Mouse (Mus musculus) stomach, embryonic 14.5 days (tissue): ENCODE results near the gene Rims4. TPM values are rescaled to one million over a fixed set of nuclear protein-coding genes. Genes with fewer than 3 reads are reported as not detected.

Source experiments
- ATAC-seq: fragments of 200-750 bp; cut with Nextera tagmentation; 2 replicates; pipeline ENCODE4 v1.8.0; 2017; ENCODE audit warnings: low read depth, moderate TSS enrichment; ENCODE audit not compliant: insufficient number of reproducible peaks, insufficient read depth, low FRiP score
- H3K27ac ChIP-seq: fragments of 300-500 bp; sonication (generic); 2 replicates; pipeline ENCODE4 v1.5.1; 2014; ENCODE audit warnings: mild to moderate bottlenecking, low read length, moderate library complexity, mixed read lengths
- H3K27me3 ChIP-seq: fragments of 300-500 bp; sonication (generic); 2 replicates; pipeline ENCODE4 v1.6.1; 2014; ENCODE audit warnings: low read length, control low read depth, mixed read lengths; ENCODE audit not compliant: control insufficient read depth, insufficient read depth
- H3K36me3 ChIP-seq: fragments of 300-500 bp; sonication (generic); 2 replicates; pipeline ENCODE4 v1.6.1; 2014; ENCODE audit warnings: mild to moderate bottlenecking, control low read depth, low read length, moderate library complexity, mixed read lengths; ENCODE audit not compliant: control insufficient read depth, insufficient read depth
- H3K4me1 ChIP-seq: fragments of 300-500 bp; sonication (generic); 2 replicates; pipeline ENCODE4 v1.6.1; 2014; ENCODE audit warnings: low read length, control low read depth, mixed read lengths; ENCODE audit not compliant: control insufficient read depth, insufficient read depth
- H3K4me2 ChIP-seq: fragments of 300-500 bp; sonication (generic); replicated peaks from 2 replicates; pipeline ENCODE4 v1.6.1; 2014; ENCODE audit warnings: low read depth, low read length, control low read depth
- H3K4me3 ChIP-seq: fragments of 300-500 bp; sonication (generic); 2 replicates; pipeline ENCODE4 v1.5.1; 2014; ENCODE audit warnings: low read depth, low read length, control low read depth
- H3K9ac ChIP-seq: fragments of 300-500 bp; sonication (generic); replicated peaks from 2 replicates; pipeline ENCODE4 v1.6.1; 2014; ENCODE audit warnings: low read depth, mild to moderate bottlenecking, control low read depth, low read length, moderate library complexity, mixed read lengths
- H3K9me3 ChIP-seq: fragments of 300-500 bp; sonication (generic); 2 replicates; pipeline ENCODE4 v1.6.1; 2016; ENCODE audit warnings: low read depth, low read length, control low read depth; ENCODE audit not compliant: control insufficient read depth
- WGBS: fragments of 180-500 bp; shearing (Covaris S2); extraction: QIAGEN DNeasy Blood & Tissue Kit; methylation state at CpG from one replicate; pipeline ENCODE4 v1.1.7; 2014; 5-methylcytosine and 5-hydroxymethylcytosine counted together
- polyA plus RNA-seq: library from polyadenylated mRNA; unstranded; fragments of >200 nt; fragmentation: Nextera tagmentation; extraction: Ambion mirVana; gene quantifications from 2 replicates; pipeline ENCODE4 v1.2.1, GENCODE M21; 2014

Gene Rims4
- polyA plus RNA-seq, result 0.06 and 0.29 TPM in 2 replicates

GRCm38 (mm10) chr2:163918317-163919258 lies at the start of gene Rims4:
Gene Rims4, minus strand, starts transcription at chr2:163918683.
- Histone ChIP-seq H3K27ac (no peak within 1 kb of the TSS), H3K9ac (no peak within 1 kb of the TSS; the same call in 1 of the 2 replicates), H3K4me2 (peak within 1 kb of the TSS; percentile 96), H3K4me1 (no peaks in the 10 kb centered on the region), H3K36me3 (no peaks in the 10 kb centered on the region), H3K27me3 (peaks cover 49% of the 10 kb centered on the region), H3K4me3 (peak within 1 kb of the TSS; percentile 39), H3K9me3 (no peaks in the 10 kb centered on the region)
- peak; percentile 73; the same call in 1 of the 2 replicates for ATAC-seq
- WGBS, result 1% methylated on average over 78 of the region's 115 CpGs

- WGBS, result 63% methylated on average over 7 of the region's 7 CpGs
Observed at GRCm38 (mm10) chr2:163965706-163966105, 47.2 kb upstream of the Rims4 start.

GRCm38 (mm10) chr2:163964606-163965560 lies 46.4 kb upstream of the Rims4 start:
- no peak overlapping the region for H3K4me2 ChIP-seq
- H3K9ac ChIP-seq, result no peak overlapping the region
- no peak for ATAC-seq
- 65% methylated on average over 19 of the region's 19 CpGs for WGBS
- no peak overlapping the region for H3K27ac ChIP-seq
- H3K4me3 ChIP-seq, result no peak overlapping the region
- no peaks in the 10 kb centered on the region for H3K9me3 ChIP-seq
- no peaks in the 10 kb centered on the region for H3K36me3 ChIP-seq
- H3K4me1 ChIP-seq, result no peaks in the 10 kb centered on the region
- H3K27me3 ChIP-seq, result no peaks in the 10 kb centered on the region

More at GRCm38 (mm10) chr2:163965706-163966105, 47.2 kb upstream of the Rims4 start:
- Histone ChIP-seq H3K36me3 (no peaks in the 10 kb centered on the region), H3K27me3 (no peaks in the 10 kb centered on the region), H3K9ac (no peak overlapping the region), H3K27ac (no peak overlapping the region), H3K4me2 (no peak overlapping the region), H3K4me1 (no peaks in the 10 kb centered on the region), H3K9me3 (no peaks in the 10 kb centered on the region), H3K4me3 (no peak overlapping the region)
- no peak for ATAC-seq

GRCm38 (mm10) chr2:163953622-163954310 lies 35.3 kb upstream of the Rims4 start:
- Histone ChIP-seq H3K27me3 (no peaks in the 10 kb centered on the region), H3K4me1 (no peaks in the 10 kb centered on the region), H3K4me3 (no peak overlapping the region), H3K36me3 (no peaks in the 10 kb centered on the region), H3K9me3 (peaks cover 3% of the 10 kb centered on the region; the same call in 1 of the 2 replicates), H3K9ac (no peak overlapping the region), H3K27ac (no peak overlapping the region), H3K4me2 (no peak overlapping the region)
- WGBS, result 53% methylated on average over 7 of the region's 7 CpGs
- no peak for ATAC-seq

- 23% methylated on average over 4 of the region's 4 CpGs for WGBS
- Histone ChIP-seq H3K9ac (no peak overlapping the region), H3K36me3 (no peaks in the 10 kb centered on the region), H3K9me3 (no peaks in the 10 kb centered on the region), H3K4me1 (no peaks in the 10 kb centered on the region), H3K27me3 (no peaks in the 10 kb centered on the region), H3K27ac (no peak overlapping the region), H3K4me2 (no peak overlapping the region), H3K4me3 (no peak overlapping the region)
- no peak for ATAC-seq
Observed at GRCm38 (mm10) chr2:163951770-163952169, 33.3 kb upstream of the Rims4 start.

- Histone ChIP-seq H3K27me3 (no peaks in the 10 kb centered on the region), H3K4me3 (no peak overlapping the region), H3K36me3 (no peaks in the 10 kb centered on the region), H3K9me3 (no peaks in the 10 kb centered on the region), H3K9ac (no peak overlapping the region), H3K4me2 (no peak overlapping the region), H3K27ac (no peak overlapping the region), H3K4me1 (no peaks in the 10 kb centered on the region)
- 64% methylated on average over 7 of the region's 7 CpGs for WGBS
- ATAC-seq, result no peak
Observed at GRCm38 (mm10) chr2:163947976-163948375, 29.5 kb upstream of the Rims4 start.

GRCm38 (mm10) chr2:163946221-163946620 lies 27.7 kb upstream of the Rims4 start:
- Histone ChIP-seq H3K4me2 (no peak overlapping the region), H3K27me3 (no peaks in the 10 kb centered on the region), H3K4me1 (no peaks in the 10 kb centered on the region), H3K4me3 (no peak overlapping the region), H3K36me3 (no peaks in the 10 kb centered on the region), H3K27ac (no peak overlapping the region), H3K9me3 (no peaks in the 10 kb centered on the region), H3K9ac (no peak overlapping the region)
- ATAC-seq, result no peak
- 71% methylated on average over 15 of the region's 15 CpGs for WGBS

GRCm38 (mm10) chr2:163944511-163944910 lies 26.0 kb upstream of the Rims4 start:
- no peak for ATAC-seq
- H3K36me3 ChIP-seq, result no peaks in the 10 kb centered on the region
- H3K4me1 ChIP-seq, result no peaks in the 10 kb centered on the region
- H3K27me3 ChIP-seq, result no peaks in the 10 kb centered on the region
- H3K27ac ChIP-seq, result no peak overlapping the region
- WGBS, result 81% methylated on average over 8 of the region's 8 CpGs
- no peak overlapping the region for H3K4me3 ChIP-seq
- no peak overlapping the region for H3K9ac ChIP-seq
- H3K4me2 ChIP-seq, result no peak overlapping the region
- no peaks in the 10 kb centered on the region for H3K9me3 ChIP-seq
